Mouse (Mus musculus) heart, embryonic 15.5 days (tissue): ENCODE results near the gene Mpig6b. TPM values are rescaled to one million over a fixed set of nuclear protein-coding genes. Genes with fewer than 3 reads are reported as not detected.

Source experiments
- ATAC-seq: fragments of 200-750 bp; cut with Nextera tagmentation; replicated peaks from 2 replicates; pipeline ENCODE4 v1.8.0; 2017; ENCODE audit warnings: low read depth, moderate TSS enrichment; ENCODE audit not compliant: insufficient number of reproducible peaks, insufficient read depth, low FRiP score
- H3K27ac ChIP-seq: fragments of 300-500 bp; sonication (generic); 2 replicates; pipeline ENCODE4 v1.5.1; 2015; ENCODE audit warnings: mild to moderate bottlenecking, inconsistent platforms
- H3K27me3 ChIP-seq: fragments of 300-500 bp; sonication (generic); 2 replicates; pipeline ENCODE4 v1.6.1; 2015; ENCODE audit warnings: inconsistent platforms
- H3K36me3 ChIP-seq: fragments of 300-500 bp; sonication (generic); 2 replicates; pipeline ENCODE4 v1.6.1; 2015; ENCODE audit warnings: mild to moderate bottlenecking, inconsistent platforms
- H3K4me1 ChIP-seq: fragments of 300-500 bp; sonication (generic); replicated peaks from 2 replicates; pipeline ENCODE4 v1.6.1; 2015; ENCODE audit warnings: inconsistent platforms
- H3K4me2 ChIP-seq: fragments of 300-500 bp; sonication (generic); 2 replicates; pipeline ENCODE4 v1.6.1; 2015; ENCODE audit warnings: inconsistent platforms, mild to moderate bottlenecking, moderate library complexity
- H3K4me3 ChIP-seq: fragments of 300-500 bp; sonication (generic); 2 replicates; pipeline ENCODE4 v1.5.1; 2015; ENCODE audit warnings: mild to moderate bottlenecking, inconsistent platforms
- H3K9ac ChIP-seq: fragments of 300-500 bp; sonication (generic); 2 replicates; pipeline ENCODE4 v1.6.1; 2015; ENCODE audit warnings: mild to moderate bottlenecking, inconsistent platforms
- H3K9me3 ChIP-seq: fragments of 300-500 bp; sonication (generic); replicated peaks from 2 replicates; pipeline ENCODE4 v1.6.1; 2016; ENCODE audit warnings: inconsistent platforms
- WGBS: fragments of 180-500 bp; shearing (Covaris S2); methylation state at CpG from one replicate; pipeline ENCODE4 v1.1.7; 2015; ENCODE audit warnings: mixed read lengths; 5-methylcytosine and 5-hydroxymethylcytosine counted together
- polyA plus RNA-seq: library from polyadenylated mRNA; unstranded; fragments of >200 nt; fragmentation: Nextera tagmentation; extraction: Ambion mirVana; gene quantifications from 2 replicates; pipeline ENCODE4 v1.2.1, GENCODE M21; 2015

Gene Mpig6b
- polyA plus RNA-seq, 1 experiment from 2014 or later: 0.81 TPM

- Histone ChIP-seq H3K27ac (peak overlapping the region; percentile 79), H3K27me3 (no peaks in the 10 kb centered on the region), H3K9me3 (no peaks in the 10 kb centered on the region), H3K9ac (no peak overlapping the region), H3K4me3 (no peak overlapping the region), H3K36me3 (no peaks in the 10 kb centered on the region), H3K4me2 (peak overlapping the region; percentile 42; the same call in 1 of the 2 replicates), H3K4me1 (peaks cover 32% of the 10 kb centered on the region)
- 19% methylated on average over 6 of the region's 6 CpGs for WGBS
- ATAC-seq: peak; percentile 79
These were observed 44.0 kb downstream of the Mpig6b start for GRCm38 (mm10) chr17:35021842-35022477.

- Histone ChIP-seq H3K4me2 (peak overlapping the region; percentile 42), H3K4me3 (0 out of 2 replicates have a peak overlapping the region, but pooled peaks have one; percentile 6), H3K9ac (no peak overlapping the region), H3K9me3 (no peaks in the 10 kb centered on the region), H3K36me3 (no peaks in the 10 kb centered on the region), H3K27me3 (no peaks in the 10 kb centered on the region), H3K4me1 (peaks cover 35% of the 10 kb centered on the region), H3K27ac (peak overlapping the region; percentile 79)
- WGBS: 10% methylated on average over 17 of the region's 17 CpGs
- ATAC-seq: peak; percentile 27
These were observed 44.7 kb downstream of the Mpig6b start for GRCm38 (mm10) chr17:35021163-35021808.

GRCm38 (mm10) chr17:35020551-35020950 lies 45.4 kb downstream of the Mpig6b start:
- Histone ChIP-seq H3K27ac (no peak overlapping the region), H3K4me3 (no peak overlapping the region), H3K9me3 (no peaks in the 10 kb centered on the region), H3K4me1 (peaks cover 41% of the 10 kb centered on the region), H3K27me3 (no peaks in the 10 kb centered on the region), H3K4me2 (no peak overlapping the region), H3K9ac (no peak overlapping the region), H3K36me3 (peaks cover 2% of the 10 kb centered on the region; the same call in 1 of the 2 replicates)
- no peak for ATAC-seq
- 86% methylated on average over 8 of the region's 8 CpGs for WGBS

- H3K4me1 ChIP-seq: peaks cover 40% of the 10 kb centered on the region
- peaks cover 8% of the 10 kb centered on the region for H3K36me3 ChIP-seq
These were observed 46.1 kb downstream of the Mpig6b start for GRCm38 (mm10) chr17:35019894-35020293.

GRCm38 (mm10) chr17:35018171-35018570 lies 47.8 kb downstream of the Mpig6b start:
- Histone ChIP-seq H3K27me3 (no peaks in the 10 kb centered on the region), H3K36me3 (peaks cover 25% of the 10 kb centered on the region), H3K9ac (no peak overlapping the region), H3K9me3 (no peaks in the 10 kb centered on the region), H3K4me3 (no peak overlapping the region), H3K4me2 (no peak overlapping the region), H3K27ac (no peak overlapping the region), H3K4me1 (peaks cover 27% of the 10 kb centered on the region)
- no peak for ATAC-seq
- 77% methylated on average over 3 of the region's 3 CpGs for WGBS

More at GRCm38 (mm10) chr17:35019894-35020293, 46.1 kb downstream of the Mpig6b start:
- ATAC-seq: no peak
- 79% methylated on average over 11 of the region's 11 CpGs for WGBS
- Histone ChIP-seq H3K27ac (no peak overlapping the region), H3K9ac (no peak overlapping the region), H3K4me2 (no peak overlapping the region), H3K27me3 (no peaks in the 10 kb centered on the region), H3K4me3 (no peak overlapping the region), H3K9me3 (no peaks in the 10 kb centered on the region)

- WGBS: 67% methylated on average over 14 of the region's 14 CpGs
- H3K9me3 ChIP-seq: no peaks in the 10 kb centered on the region
- H3K4me1 ChIP-seq: peaks cover 25% of the 10 kb centered on the region
- H3K4me3 ChIP-seq: no peak overlapping the region
- H3K9ac ChIP-seq: no peak overlapping the region
- H3K27ac ChIP-seq: no peak overlapping the region
- peaks cover 30% of the 10 kb centered on the region for H3K36me3 ChIP-seq
- no peaks in the 10 kb centered on the region for H3K27me3 ChIP-seq
- no peak for ATAC-seq
- no peak overlapping the region for H3K4me2 ChIP-seq
These were observed 48.3 kb downstream of the Mpig6b start for GRCm38 (mm10) chr17:35017706-35018030.

- Histone ChIP-seq H3K9me3 (no peaks in the 10 kb centered on the region), H3K9ac (peak overlapping the region; percentile 37; the same call in 1 of the 2 replicates), H3K27ac (0 out of 2 replicates have a peak overlapping the region, but pooled peaks have one; percentile 13), H3K4me2 (no peak overlapping the region), H3K36me3 (peaks cover 37% of the 10 kb centered on the region), H3K27me3 (no peaks in the 10 kb centered on the region), H3K4me3 (no peak overlapping the region), H3K4me1 (peaks cover 24% of the 10 kb centered on the region)
- 77% methylated on average over 10 of the region's 10 CpGs for WGBS
- ATAC-seq: no peak
These were observed 48.9 kb downstream of the Mpig6b start for GRCm38 (mm10) chr17:35016791-35017705.

GRCm38 (mm10) chr17:35016376-35016775 lies 49.6 kb downstream of the Mpig6b start, which contains the start of gene Vwa7:
Vwa7 (plus strand) TSS chr17:35016579.
- Histone ChIP-seq H3K4me1 (peaks cover 21% of the 10 kb centered on the region), H3K4me3 (no peak within 1 kb of the TSS), H3K27ac (0 out of 2 replicates have a peak within 1 kb of the TSS, but pooled peaks have one; percentile 13), H3K9ac (peak within 1 kb of the TSS; percentile 37; the same call in 1 of the 2 replicates), H3K9me3 (no peaks in the 10 kb centered on the region), H3K4me2 (peak within 1 kb of the TSS; percentile 6; the same call in 1 of the 2 replicates), H3K27me3 (no peaks in the 10 kb centered on the region), H3K36me3 (peaks cover 43% of the 10 kb centered on the region)
- WGBS: 34% methylated on average over 12 of the region's 12 CpGs
- ATAC-seq: peak; percentile 48

GRCm38 (mm10) chr17:35015296-35015695 lies 50.7 kb downstream of the Mpig6b start:
- H3K36me3 ChIP-seq: peaks cover 54% of the 10 kb centered on the region
- H3K9ac ChIP-seq: no peak overlapping the region
- peaks cover 16% of the 10 kb centered on the region for H3K4me1 ChIP-seq
- no peak overlapping the region for H3K4me3 ChIP-seq
- no peak for ATAC-seq
- no peaks in the 10 kb centered on the region for H3K27me3 ChIP-seq
- WGBS: 93% methylated on average over 16 of the region's 16 CpGs
- no peak overlapping the region for H3K4me2 ChIP-seq
- no peaks in the 10 kb centered on the region for H3K9me3 ChIP-seq
- H3K27ac ChIP-seq: no peak overlapping the region

GRCm38 (mm10) chr17:35013221-35013620 lies 52.8 kb downstream of the Mpig6b start:
- no peak overlapping the region for H3K9ac ChIP-seq
- 70% methylated on average over 6 of the region's 6 CpGs for WGBS
- H3K36me3 ChIP-seq: peaks cover 67% of the 10 kb centered on the region
- no peaks in the 10 kb centered on the region for H3K9me3 ChIP-seq
- H3K4me2 ChIP-seq: no peak overlapping the region
- no peaks in the 10 kb centered on the region for H3K27me3 ChIP-seq
- peaks cover 16% of the 10 kb centered on the region for H3K4me1 ChIP-seq
- no peak overlapping the region for H3K4me3 ChIP-seq
- H3K27ac ChIP-seq: no peak overlapping the region
- ATAC-seq: no peak
